Mouse (Mus musculus) spleen, embryonic (tissue): ENCODE results near the gene Actl11.

Experiments
- CTCF ChIA-PET: fragments of 350-600 bp; sonication (Branson Sonifier 250); formaldehyde crosslinking; loops from one replicate; lab custom pipeline; 2022; lab: Charles Lee

The Actl11 gene

GRCm38 (mm10) chr9:107919441-107919840, 8.8 kb upstream of the Actl11 start:
- CTCF ChIA-PET = interaction anchor here (0.7 kb wide), 1 partner anchor 332 kb away, joined by 3 read pairs; no protein-coding TSS in a partner anchor

GRCm38 (mm10) chr9:107923021-107923420, 5.2 kb upstream of the Actl11 start:
- CTCF ChIA-PET = no interaction called here

- CTCF ChIA-PET = interaction anchor here (0.5 kb wide), 1 partner anchor 12 kb away, joined by 3 read pairs; no protein-coding TSS in a partner anchor
These were observed 4.3 kb upstream of the Actl11 start for GRCm38 (mm10) chr9:107923956-107924355.

- CTCF ChIA-PET = no interaction called here
These were observed 3.0 kb upstream of the Actl11 start for GRCm38 (mm10) chr9:107925251-107925650.

- CTCF ChIA-PET = interaction anchor here (0.7 kb wide), 1 partner anchor 320 kb away, joined by 4 read pairs; no protein-coding TSS in a partner anchor
These were observed 1.3 kb upstream of the Actl11 start for GRCm38 (mm10) chr9:107926920-107927420.

- CTCF ChIA-PET = no interaction called here
These were observed 520 bp upstream of the Actl11 start for GRCm38 (mm10) chr9:107927749-107928148.

- CTCF ChIA-PET = no interaction called here
These were observed 4.0 kb downstream of the Actl11 start for GRCm38 (mm10) chr9:107932221-107932620.

GRCm38 (mm10) chr9:107934146-107934545, 5.9 kb downstream of the Actl11 start:
- CTCF ChIA-PET = no interaction called here

- CTCF ChIA-PET = no interaction called here
These were observed 7.1 kb downstream of the Actl11 start, which contains the start of gene Camkv for GRCm38 (mm10) chr9:107935374-107935773. Gene Camkv, plus strand, starts transcription at chr9:107935674.

- CTCF ChIA-PET = interaction anchor here (1.1 kb wide), 1 partner anchor 19 kb away, joined by 6 read pairs; no protein-coding TSS in a partner anchor
These were observed 7.5 kb downstream of the Actl11 start for GRCm38 (mm10) chr9:107935790-107936214.

GRCm38 (mm10) chr9:107936215-107936822, 8.1 kb downstream of the Actl11 start:
- CTCF ChIA-PET = interaction anchor here (1.1 kb wide), 1 partner anchor 19 kb away, joined by 6 read pairs; no protein-coding TSS in a partner anchor

- CTCF ChIA-PET = interaction anchor here (1.1 kb wide), 1 partner anchor 18 kb away, joined by 6 read pairs; no protein-coding TSS in a partner anchor
These were observed 8.6 kb downstream of the Actl11 start for GRCm38 (mm10) chr9:107936831-107937230.

GRCm38 (mm10) chr9:107947241-107948194, 19.2 kb downstream of the Actl11 start:
- CTCF ChIA-PET = interaction anchor here (1.0 kb wide), 1 partner anchor 43 kb away, joined by 3 read pairs; no protein-coding TSS in a partner anchor

GRCm38 (mm10) chr9:107949184-107949921, 21.1 kb downstream of the Actl11 start:
- CTCF ChIA-PET = interaction anchor here (0.8 kb wide), 1 partner anchor 55 kb away, joined by 3 read pairs; no protein-coding TSS in a partner anchor

GRCm38 (mm10) chr9:107949922-107950235, 21.6 kb downstream of the Actl11 start, which contains the start of gene Traip:
Gene Traip, plus strand, starts transcription at chr9:107950136.
- CTCF ChIA-PET = interaction anchor here (0.8 kb wide), 1 partner anchor 54 kb away, joined by 3 read pairs; no protein-coding TSS in a partner anchor

GRCm38 (mm10) chr9:107950460-107951355, 22.4 kb downstream of the Actl11 start:
- CTCF ChIA-PET = interaction anchor here (1.6 kb wide), 1 partner anchor 11 kb away, joined by 3 read pairs; no protein-coding TSS in a partner anchor

GRCm38 (mm10) chr9:107955613-107956289, 27.5 kb downstream of the Actl11 start:
- CTCF ChIA-PET = interaction anchor here (0.8 kb wide), 1 partner anchor 20 kb away, joined by 6 read pairs; no protein-coding TSS in a partner anchor

- CTCF ChIA-PET = interaction anchor here (0.8 kb wide), 1 partner anchor 65 kb away, joined by 3 read pairs; no protein-coding TSS in a partner anchor
These were observed 28.9 kb downstream of the Actl11 start for GRCm38 (mm10) chr9:107957141-107957540.

GRCm38 (mm10) chr9:107959896-107960295, 31.6 kb downstream of the Actl11 start:
- CTCF ChIA-PET = no interaction called here
